Mouse (Mus musculus): Measurements from ENCODE around the gene Kif26a.

Gene Kif26a

GRCm38 (mm10) chr12:112145875-112146651 is at the start of gene Kif26a:
TSS of gene Kif26a (plus strand) at chr12:112146208.
- no peak for DNase-seq (ENCODE audit: low spot score)

- no peak for DNase-seq (ENCODE audit: low spot score)
Measured at GRCm38 (mm10) chr12:112096733-112097117, 49.3 kb upstream of the Kif26a start.

GRCm38 (mm10) chr12:112100106-112100505 is 45.9 kb upstream of the Kif26a start:
- DNase-seq (ENCODE audit: low spot score): no peak

GRCm38 (mm10) chr12:112101045-112101444 is 45.0 kb upstream of the Kif26a start:
- DNase-seq (ENCODE audit: low spot score): no peak

GRCm38 (mm10) chr12:112103179-112103578 is 42.8 kb upstream of the Kif26a start:
- no peak for DNase-seq (ENCODE audit: low spot score)

GRCm38 (mm10) chr12:112104890-112105289 is 41.1 kb upstream of the Kif26a start:
- DNase-seq (ENCODE audit: low spot score): no peak

GRCm38 (mm10) chr12:112106541-112106971 is 39.5 kb upstream of the Kif26a start, which contains the start of gene Aspg:
TSS of gene Aspg (plus strand) at chr12:112106679.
- DNase-seq (ENCODE audit: low spot score): no peak

GRCm38 (mm10) chr12:112107685-112108084 is 38.3 kb upstream of the Kif26a start:
- no peak for DNase-seq (ENCODE audit: low spot score)

GRCm38 (mm10) chr12:112108696-112109445 is 37.1 kb upstream of the Kif26a start:
- no peak for DNase-seq (ENCODE audit: low spot score)

GRCm38 (mm10) chr12:112109701-112110100 is 36.3 kb upstream of the Kif26a start:
- DNase-seq (ENCODE audit: low spot score): no peak

- no peak for DNase-seq (ENCODE audit: low spot score)
Measured at GRCm38 (mm10) chr12:112111323-112111722, 34.7 kb upstream of the Kif26a start.

GRCm38 (mm10) chr12:112112235-112112634 is 33.8 kb upstream of the Kif26a start:
- DNase-seq (ENCODE audit: low spot score): no peak

- no peak for DNase-seq (ENCODE audit: low spot score)
Measured at GRCm38 (mm10) chr12:112112686-112113396, 33.2 kb upstream of the Kif26a start.

GRCm38 (mm10) chr12:112113710-112114109 is 32.3 kb upstream of the Kif26a start:
- peak; percentile 91 for DNase-seq (ENCODE audit: low spot score)

GRCm38 (mm10) chr12:112117006-112117405 is 29.0 kb upstream of the Kif26a start:
- no peak for DNase-seq (ENCODE audit: low spot score)

GRCm38 (mm10) chr12:112117649-112118048 is 28.4 kb upstream of the Kif26a start:
- no peak for DNase-seq (ENCODE audit: low spot score)

- DNase-seq (ENCODE audit: low spot score): no peak
Measured at GRCm38 (mm10) chr12:112121188-112121587, 24.8 kb upstream of the Kif26a start.

GRCm38 (mm10) chr12:112125903-112126302 is 20.1 kb upstream of the Kif26a start:
- DNase-seq (ENCODE audit: low spot score): no peak

GRCm38 (mm10) chr12:112126931-112127635 is 18.9 kb upstream of the Kif26a start:
- DNase-seq (ENCODE audit: low spot score): no peak

- DNase-seq (ENCODE audit: low spot score): no peak
Measured at GRCm38 (mm10) chr12:112128526-112128925, 17.5 kb upstream of the Kif26a start.

GRCm38 (mm10) chr12:112129300-112129856 is 16.6 kb upstream of the Kif26a start:
- no peak for DNase-seq (ENCODE audit: low spot score)

Data from layer of hippocampus, adult 9-10 months (tissue).